Mouse (Mus musculus): ENCODE data around the gene Hip1.

DNA sequence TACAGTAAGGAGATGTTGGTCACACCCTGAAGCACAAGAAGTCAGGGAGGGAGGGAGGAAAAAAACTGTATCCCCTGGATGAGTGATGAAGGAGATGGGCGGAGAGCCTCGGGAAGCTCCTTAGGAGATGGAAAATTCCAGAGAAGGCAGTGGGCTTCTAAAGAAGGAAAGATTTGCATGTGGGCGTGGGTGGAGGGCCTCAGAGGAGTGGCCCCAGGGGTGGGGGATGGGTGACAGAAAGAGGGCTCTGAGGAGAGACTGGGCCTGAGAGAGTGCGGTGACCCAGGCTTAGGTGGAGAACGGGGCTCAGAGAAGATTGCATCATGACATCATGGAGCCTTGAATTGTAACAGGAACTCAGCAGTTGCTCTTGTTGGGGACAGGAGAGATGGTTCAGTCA lies 39.5 kb downstream of the Hip1 start:
- TF ChIP-seq MAFK (IDR thresholded peaks at IDR 0.05; ENCODE audit: insufficient read depth, low read depth, low read length) (no peak), HCFC1 (IDR thresholded peaks at IDR 0.05; ENCODE audit: borderline replicate concordance, insufficient read depth, low read length) (no peak), ZNF384 (IDR thresholded peaks at IDR 0.05; ENCODE audit: low read depth, low read length) (no peak), ZC3H11A (IDR thresholded peaks at IDR 0.05; ENCODE audit: borderline replicate concordance, low read depth, low read length) (no peak), CHD2 (IDR thresholded peaks at IDR 0.05; ENCODE audit: low read depth, low read length) (no peak)
